Mouse (Mus musculus) heart, adult 2 months (tissue): Measurements from ENCODE around the gene Sema3d. TPM values are rescaled to one million over a fixed set of nuclear protein-coding genes. Genes with fewer than 3 reads are reported as not detected.

Source experiments
- DNase-seq, 2 experiments: peaks; one replicate each; pipeline ENCODE4 v3.0.0; 2021
- H3K27ac ChIP-seq: fragments of 200-600 bp; 2 replicates; pipeline ENCODE4 v1.8.1; 2022
- H3K27me3 ChIP-seq: fragments of 200-500 bp; 2 replicates; pipeline ENCODE4 v1.6.1; 2012; ENCODE audit warnings: mild to moderate bottlenecking, low read length, inconsistent platforms, mixed read lengths; ENCODE audit not compliant: control insufficient read depth, insufficient read depth
- H3K36me3 ChIP-seq: fragments of 200-500 bp; 2 replicates; pipeline ENCODE4 v1.6.1; 2012; ENCODE audit warnings: low read length, inconsistent platforms; ENCODE audit not compliant: control insufficient read depth, insufficient read depth
- H3K4me1 ChIP-seq: fragments of 200-500 bp; 2 replicates; pipeline ENCODE4 v1.6.1; 2011; ENCODE audit warnings: low read length; ENCODE audit not compliant: control insufficient read depth, insufficient read depth
- H3K4me3 ChIP-seq: fragments of 200-600 bp; 2 replicates; pipeline ENCODE4 v1.8.1; 2022
- H3K79me2 ChIP-seq: fragments of 200-500 bp; replicated peaks from 2 replicates; pipeline ENCODE4 v1.6.1; 2012; ENCODE audit warnings: mild to moderate bottlenecking, inconsistent platforms, low read length, moderate library complexity, mixed read lengths; ENCODE audit not compliant: control insufficient read depth, insufficient read depth
- H3K9ac ChIP-seq: fragments of 200-500 bp; 2 replicates; pipeline ENCODE4 v1.6.1; 2012; ENCODE audit warnings: low read depth, mild to moderate bottlenecking, control low read depth, inconsistent platforms, low read length, mixed read lengths
- CTCF ChIP-seq: fragments of 200-600 bp; IDR thresholded peaks from 2 replicates; pipeline ENCODE4 v1.8.1; 2022; ENCODE audit warnings: antibody characterized with exemption, mild to moderate bottlenecking, moderate library complexity
- EP300 ChIP-seq: fragments of 200-500 bp; IDR thresholded peaks from 2 replicates; pipeline ENCODE4 v1.6.1; 2011; ENCODE audit warnings: low read depth, low read length, control low read depth; ENCODE audit not compliant: insufficient read depth
- POLR2A ChIP-seq: fragments of 200-500 bp; IDR thresholded peaks from 2 replicates; pipeline ENCODE4 v1.6.1; 2011; ENCODE audit warnings: mild to moderate bottlenecking, low read depth, low read length, control low read depth; ENCODE audit not compliant: insufficient read depth
- WGBS: fragments of 180-500 bp; shearing (Covaris S2); methylation state at CpG from one replicate; pipeline ENCODE4 v1.1.7; 2018; 5-methylcytosine and 5-hydroxymethylcytosine counted together
- intact Hi-C: fragments of 180-260 bp; cut with DNase I; formaldehyde crosslinking; loops from one replicate; pipeline ENCODE4 v1.15.1; 2025
- polyA plus RNA-seq: library from polyadenylated mRNA; depleted of rRNA; stranded (reverse); fragments of >200 nt; gene quantifications from 2 replicates; pipeline ENCODE4 v1.2.3, GENCODE M21; 2012
- total RNA-seq, 2 experiments: library from RNA; stranded (reverse); gene quantifications; 2 replicates each; pipeline ENCODE4 v1.2.3; 2021

Gene Sema3d
- total and polyA plus RNA-seq, 3 experiments, result 1.4 to 4.5 (median 3.5) TPM

GRCm38 (mm10) chr5:12555401-12555800 lies 172.2 kb downstream of the Sema3d start:
- DNase-seq, result no peak
- no peaks in the 10 kb centered on the region for H3K27me3 ChIP-seq
- no peak overlapping the region for H3K27ac ChIP-seq
- H3K4me1 ChIP-seq, result no peaks in the 10 kb centered on the region
- H3K36me3 ChIP-seq, result no peaks in the 10 kb centered on the region
- 71% methylated on average over 3 of the region's 3 CpGs for WGBS
- no peak for TF ChIP-seq EP300
- no peak for TF ChIP-seq CTCF
- TF ChIP-seq POLR2A, result no peak
- intact Hi-C loops, result loop anchor here (5.0 kb wide), 1 partner anchor 523 kb away; no protein-coding TSS in a partner anchor
- no peak overlapping the region for H3K9ac ChIP-seq
- H3K4me3 ChIP-seq, result no peak overlapping the region
- H3K79me2 ChIP-seq, result no peaks in the 10 kb centered on the region

GRCm38 (mm10) chr5:12557889-12558288 lies 174.7 kb downstream of the Sema3d start:
- Histone ChIP-seq H3K36me3 (no peaks in the 10 kb centered on the region), H3K27ac (no peak overlapping the region), H3K9ac (no peak overlapping the region), H3K27me3 (no peaks in the 10 kb centered on the region), H3K79me2 (no peaks in the 10 kb centered on the region), H3K4me1 (no peaks in the 10 kb centered on the region), H3K4me3 (no peak overlapping the region)
- no peak for DNase-seq
- no peak for TF ChIP-seq POLR2A
- no peak for TF ChIP-seq EP300
- TF ChIP-seq CTCF, result peak; percentile 73
- intact Hi-C loops, result loop anchor here (5.0 kb wide), 1 partner anchor 526 kb away; no protein-coding TSS in a partner anchor
- WGBS, result 29% methylated on average over 2 of the region's 2 CpGs

- no peaks in the 10 kb centered on the region for H3K27me3 ChIP-seq
- WGBS, result 37% methylated on average over 2 of the region's 2 CpGs
- intact Hi-C loops, result loop anchor here (1.0 kb wide), 1 partner anchor 1068 kb away; no protein-coding TSS in a partner anchor
- no peaks in the 10 kb centered on the region for H3K36me3 ChIP-seq
- TF ChIP-seq EP300, result no peak
- no peak for TF ChIP-seq CTCF
- TF ChIP-seq POLR2A, result no peak
- H3K4me3 ChIP-seq, result no peak overlapping the region
- no peaks in the 10 kb centered on the region for H3K79me2 ChIP-seq
- H3K4me1 ChIP-seq, result no peaks in the 10 kb centered on the region
- no peak for DNase-seq
- H3K9ac ChIP-seq, result no peak overlapping the region
- no peak overlapping the region for H3K27ac ChIP-seq
Observed at GRCm38 (mm10) chr5:12561740-12562139, 178.6 kb downstream of the Sema3d start.

GRCm38 (mm10) chr5:12562204-12562603 lies 179.0 kb downstream of the Sema3d start:
- WGBS, result 38% methylated on average over 5 of the region's 5 CpGs
- no peaks in the 10 kb centered on the region for H3K4me1 ChIP-seq
- no peaks in the 10 kb centered on the region for H3K79me2 ChIP-seq
- peak in 1 of 2 experiments; percentile 4 for DNase-seq
- TF ChIP-seq POLR2A (no peak), CTCF (peak; percentile 88)
- H3K36me3 ChIP-seq, result no peaks in the 10 kb centered on the region
- H3K27ac ChIP-seq, result no peak overlapping the region
- H3K27me3 ChIP-seq, result no peaks in the 10 kb centered on the region
- intact Hi-C loops, result loop anchor here (1.0 kb wide), 1 partner anchor 1067 kb away; no protein-coding TSS in a partner anchor
- H3K4me3 ChIP-seq, result no peak overlapping the region
- no peak overlapping the region for H3K9ac ChIP-seq

- Histone ChIP-seq H3K9ac (no peak overlapping the region), H3K4me1 (no peaks in the 10 kb centered on the region), H3K4me3 (no peak overlapping the region), H3K36me3 (no peaks in the 10 kb centered on the region), H3K27ac (no peak overlapping the region), H3K79me2 (no peaks in the 10 kb centered on the region), H3K27me3 (no peaks in the 10 kb centered on the region)
- intact Hi-C loops, result no loop called here
- WGBS, result 77% methylated on average over 11 of the region's 11 CpGs
- DNase-seq, result no peak
- TF ChIP-seq POLR2A, result no peak
- TF ChIP-seq EP300, result no peak
- no peak for TF ChIP-seq CTCF
Observed at GRCm38 (mm10) chr5:12563132-12563531, 179.9 kb downstream of the Sema3d start.

- DNase-seq, result no peak
- WGBS, result 72% methylated on average over 2 of the region's 2 CpGs
- no peak for TF ChIP-seq POLR2A
- TF ChIP-seq EP300, result no peak
- peak; percentile 39 for TF ChIP-seq CTCF
- intact Hi-C loops, result no loop called here
- Histone ChIP-seq H3K27ac (no peak overlapping the region), H3K4me1 (no peaks in the 10 kb centered on the region), H3K27me3 (no peaks in the 10 kb centered on the region), H3K79me2 (no peaks in the 10 kb centered on the region), H3K9ac (no peak overlapping the region), H3K4me3 (no peak overlapping the region), H3K36me3 (no peaks in the 10 kb centered on the region)
Observed at GRCm38 (mm10) chr5:12564602-12565220, 181.5 kb downstream of the Sema3d start.
